Mouse (Mus musculus): ENCODE measurements around the gene Dusp22. TPM values are rescaled to one million over a fixed set of nuclear protein-coding genes. Genes with fewer than 3 reads are reported as not detected.

Gene Dusp22
- polyA plus RNA-seq, 1 experiment from 2014 or later: 34.9 TPM

- H3K9ac ChIP-seq: 0 out of 2 replicates have a peak overlapping the region, but pooled peaks have one; percentile 39
- WGBS: 9% methylated on average over 7 of the region's 7 CpGs
- H3K9me3 ChIP-seq (ENCODE audit: control insufficient read depth, low read length): no peaks in the 10 kb centered on the region
- peak; percentile 24 for DNase-seq (ENCODE audit: low spot score)
- H3K27ac ChIP-seq: peak overlapping the region; percentile 43
- peak; percentile 25; the same call in 1 of the 2 replicates for ATAC-seq (ENCODE audit: low FRiP score)
- H3K4me3 ChIP-seq (replicated peaks; ENCODE audit: low read length): no peak overlapping the region
- H3K4me2 ChIP-seq (replicated peaks): peak overlapping the region; percentile 32; the same call in 1 of the 2 replicates
- no peaks in the 10 kb centered on the region for H3K36me3 ChIP-seq (replicated peaks; ENCODE audit: control insufficient read depth, insufficient read depth)
- peaks cover 10% of the 10 kb centered on the region for H3K4me1 ChIP-seq (replicated peaks; ENCODE audit: control insufficient read depth, insufficient read depth, low read length)
- no peaks in the 10 kb centered on the region for H3K27me3 ChIP-seq (ENCODE audit: control insufficient read depth, insufficient read depth, low read length)
Observed at GRCm38 (mm10) chr13:30722601-30723000, 62.8 kb downstream of the Dusp22 start.

- no peaks in the 10 kb centered on the region for H3K27me3 ChIP-seq (ENCODE audit: control insufficient read depth, insufficient read depth, low read length)
- no peak overlapping the region for H3K9ac ChIP-seq
- WGBS: 61% methylated on average over 5 of the region's 5 CpGs
- DNase-seq (ENCODE audit: low spot score) (no peak), ATAC-seq (ENCODE audit: low FRiP score) (peak; percentile 15; the same call in 1 of the 2 replicates)
- H3K36me3 ChIP-seq (replicated peaks; ENCODE audit: control insufficient read depth, insufficient read depth): no peaks in the 10 kb centered on the region
- no peak overlapping the region for H3K4me2 ChIP-seq (replicated peaks)
- H3K27ac ChIP-seq: no peak overlapping the region
- no peak overlapping the region for H3K4me3 ChIP-seq (replicated peaks; ENCODE audit: low read length)
- H3K4me1 ChIP-seq (replicated peaks; ENCODE audit: control insufficient read depth, insufficient read depth, low read length): peaks cover 10% of the 10 kb centered on the region
- no peaks in the 10 kb centered on the region for H3K9me3 ChIP-seq (ENCODE audit: control insufficient read depth, low read length)
Observed at GRCm38 (mm10) chr13:30723258-30723657, 63.5 kb downstream of the Dusp22 start.

- no peaks in the 10 kb centered on the region for H3K9me3 ChIP-seq (ENCODE audit: control insufficient read depth, low read length)
- H3K27ac ChIP-seq: no peak overlapping the region
- H3K4me3 ChIP-seq (replicated peaks; ENCODE audit: low read length): no peak overlapping the region
- peaks cover 10% of the 10 kb centered on the region for H3K4me1 ChIP-seq (replicated peaks; ENCODE audit: control insufficient read depth, insufficient read depth, low read length)
- 63% methylated on average over 8 of the region's 8 CpGs for WGBS
- DNase-seq (ENCODE audit: low spot score) (no peak), ATAC-seq (ENCODE audit: low FRiP score) (no peak)
- no peaks in the 10 kb centered on the region for H3K27me3 ChIP-seq (ENCODE audit: control insufficient read depth, insufficient read depth, low read length)
- no peak overlapping the region for H3K9ac ChIP-seq
- no peaks in the 10 kb centered on the region for H3K36me3 ChIP-seq (replicated peaks; ENCODE audit: control insufficient read depth, insufficient read depth)
- no peak overlapping the region for H3K4me2 ChIP-seq (replicated peaks)
Observed at GRCm38 (mm10) chr13:30723858-30724257, 64.1 kb downstream of the Dusp22 start.

- Histone ChIP-seq H3K27me3 (ENCODE audit: control insufficient read depth, insufficient read depth, low read length) (no peaks in the 10 kb centered on the region), H3K9ac (no peak overlapping the region), H3K36me3 (replicated peaks; ENCODE audit: control insufficient read depth, insufficient read depth) (no peaks in the 10 kb centered on the region), H3K4me3 (replicated peaks; ENCODE audit: low read length) (no peak overlapping the region), H3K4me2 (replicated peaks) (0 out of 2 replicates have a peak overlapping the region, but pooled peaks have one; percentile 6), H3K9me3 (ENCODE audit: control insufficient read depth, low read length) (no peaks in the 10 kb centered on the region), H3K27ac (no peak overlapping the region), H3K4me1 (replicated peaks; ENCODE audit: control insufficient read depth, insufficient read depth, low read length) (peaks cover 10% of the 10 kb centered on the region)
- DNase-seq (ENCODE audit: low spot score) (no peak), ATAC-seq (ENCODE audit: low FRiP score) (peak; percentile 51; the same call in 1 of the 2 replicates)
- WGBS: 27% methylated on average over 7 of the region's 7 CpGs
Observed at GRCm38 (mm10) chr13:30724691-30725271, 65.0 kb downstream of the Dusp22 start.

- H3K9ac ChIP-seq: no peak overlapping the region
- H3K4me3 ChIP-seq (replicated peaks; ENCODE audit: low read length): no peak overlapping the region
- DNase-seq (ENCODE audit: low spot score) (no peak), ATAC-seq (ENCODE audit: low FRiP score) (no peak)
- H3K4me2 ChIP-seq (replicated peaks): no peak overlapping the region
- no peaks in the 10 kb centered on the region for H3K36me3 ChIP-seq (replicated peaks; ENCODE audit: control insufficient read depth, insufficient read depth)
- no peak overlapping the region for H3K27ac ChIP-seq
- H3K27me3 ChIP-seq (ENCODE audit: control insufficient read depth, insufficient read depth, low read length): no peaks in the 10 kb centered on the region
- WGBS: 89% methylated on average over 4 of the region's 4 CpGs
- peaks cover 10% of the 10 kb centered on the region for H3K4me1 ChIP-seq (replicated peaks; ENCODE audit: control insufficient read depth, insufficient read depth, low read length)
- H3K9me3 ChIP-seq (ENCODE audit: control insufficient read depth, low read length): no peaks in the 10 kb centered on the region
Observed at GRCm38 (mm10) chr13:30726879-30727278, 67.1 kb downstream of the Dusp22 start.

- Histone ChIP-seq H3K9ac (no peak overlapping the region), H3K9me3 (ENCODE audit: control insufficient read depth, low read length) (no peaks in the 10 kb centered on the region), H3K4me2 (replicated peaks) (no peak overlapping the region), H3K27me3 (ENCODE audit: control insufficient read depth, insufficient read depth, low read length) (no peaks in the 10 kb centered on the region), H3K27ac (no peak overlapping the region), H3K36me3 (replicated peaks; ENCODE audit: control insufficient read depth, insufficient read depth) (no peaks in the 10 kb centered on the region), H3K4me3 (replicated peaks; ENCODE audit: low read length) (no peak overlapping the region), H3K4me1 (replicated peaks; ENCODE audit: control insufficient read depth, insufficient read depth, low read length) (peaks cover 4% of the 10 kb centered on the region; the same call in 1 of the 2 replicates)
- ATAC-seq (ENCODE audit: low FRiP score): no peak
- WGBS: 95% methylated on average over 7 of the region's 7 CpGs
- no peak for DNase-seq (ENCODE audit: low spot score)
Observed at GRCm38 (mm10) chr13:30728155-30728554, 68.4 kb downstream of the Dusp22 start.

GRCm38 (mm10) chr13:30729245-30729644 is 69.4 kb downstream of the Dusp22 start:
- Histone ChIP-seq H3K4me3 (replicated peaks; ENCODE audit: low read length) (no peak overlapping the region), H3K4me2 (replicated peaks) (no peak overlapping the region), H3K36me3 (replicated peaks; ENCODE audit: control insufficient read depth, insufficient read depth) (no peaks in the 10 kb centered on the region), H3K27me3 (ENCODE audit: control insufficient read depth, insufficient read depth, low read length) (no peaks in the 10 kb centered on the region), H3K9me3 (ENCODE audit: control insufficient read depth, low read length) (no peaks in the 10 kb centered on the region), H3K27ac (no peak overlapping the region), H3K4me1 (replicated peaks; ENCODE audit: control insufficient read depth, insufficient read depth, low read length) (peaks cover 4% of the 10 kb centered on the region; the same call in 1 of the 2 replicates), H3K9ac (no peak overlapping the region)
- WGBS: 62% methylated on average over 6 of the region's 6 CpGs
- DNase-seq (ENCODE audit: low spot score) (no peak), ATAC-seq (ENCODE audit: low FRiP score) (no peak)

GRCm38 (mm10) chr13:30730104-30730793 is 70.5 kb downstream of the Dusp22 start:
- H3K36me3 ChIP-seq (replicated peaks; ENCODE audit: control insufficient read depth, insufficient read depth): no peaks in the 10 kb centered on the region
- DNase-seq (ENCODE audit: low spot score) (no peak), ATAC-seq (ENCODE audit: low FRiP score) (no peak)
- H3K27me3 ChIP-seq (ENCODE audit: control insufficient read depth, insufficient read depth, low read length): no peaks in the 10 kb centered on the region
- no peak overlapping the region for H3K4me3 ChIP-seq (replicated peaks; ENCODE audit: low read length)
- H3K4me1 ChIP-seq (replicated peaks; ENCODE audit: control insufficient read depth, insufficient read depth, low read length): no peaks in the 10 kb centered on the region
- H3K27ac ChIP-seq: no peak overlapping the region
- no peaks in the 10 kb centered on the region for H3K9me3 ChIP-seq (ENCODE audit: control insufficient read depth, low read length)
- no peak overlapping the region for H3K9ac ChIP-seq
- 88% methylated on average over 15 of the region's 15 CpGs for WGBS
- no peak overlapping the region for H3K4me2 ChIP-seq (replicated peaks)

GRCm38 (mm10) chr13:30732709-30733445 is 73.1 kb downstream of the Dusp22 start:
- DNase-seq (ENCODE audit: low spot score): no peak
- H3K9ac ChIP-seq: no peak overlapping the region
- 88% methylated on average over 11 of the region's 11 CpGs for WGBS
- H3K36me3 ChIP-seq (replicated peaks; ENCODE audit: control insufficient read depth, insufficient read depth): no peaks in the 10 kb centered on the region
- H3K4me3 ChIP-seq (replicated peaks; ENCODE audit: low read length): no peak overlapping the region
- H3K4me2 ChIP-seq (replicated peaks): no peak overlapping the region
- H3K9me3 ChIP-seq (ENCODE audit: control insufficient read depth, low read length): no peaks in the 10 kb centered on the region
- no peaks in the 10 kb centered on the region for H3K27me3 ChIP-seq (ENCODE audit: control insufficient read depth, insufficient read depth, low read length)
- ATAC-seq (ENCODE audit: low FRiP score): no peak
- H3K4me1 ChIP-seq (replicated peaks; ENCODE audit: control insufficient read depth, insufficient read depth, low read length): no peaks in the 10 kb centered on the region
- no peak overlapping the region for H3K27ac ChIP-seq

Data from hindbrain, embryonic 14.5 days (tissue).